Mouse (Mus musculus): ENCODE results near the gene Stxbp4. TPM values are rescaled to one million over a fixed set of nuclear protein-coding genes. Genes with fewer than 3 reads are reported as not detected.

The Stxbp4 gene
- polyA plus RNA-seq, 2 experiments from 2014 or later: 4.5 to 5.3 TPM

DNA sequence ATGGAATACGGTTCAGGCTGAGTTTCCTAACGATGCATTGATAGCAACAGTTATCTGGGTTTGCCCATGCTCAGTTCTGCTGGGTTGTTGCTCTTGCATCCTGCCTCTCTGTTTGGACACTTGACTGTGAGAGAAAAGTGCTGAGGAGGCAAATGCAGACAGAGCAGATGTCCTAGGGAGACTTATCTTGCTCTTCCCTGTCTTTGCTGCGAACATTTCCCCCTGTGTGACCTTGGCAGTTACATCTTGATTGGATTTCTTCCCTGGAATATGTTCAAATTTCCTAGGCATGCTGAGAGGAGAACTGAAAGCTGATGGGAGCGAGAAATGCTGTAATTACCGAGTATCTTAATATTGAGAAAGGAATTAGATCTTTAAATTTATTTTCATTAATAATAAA is 186.4 kb downstream of the Stxbp4 start:
- ATAC-seq: no peak

DNA sequence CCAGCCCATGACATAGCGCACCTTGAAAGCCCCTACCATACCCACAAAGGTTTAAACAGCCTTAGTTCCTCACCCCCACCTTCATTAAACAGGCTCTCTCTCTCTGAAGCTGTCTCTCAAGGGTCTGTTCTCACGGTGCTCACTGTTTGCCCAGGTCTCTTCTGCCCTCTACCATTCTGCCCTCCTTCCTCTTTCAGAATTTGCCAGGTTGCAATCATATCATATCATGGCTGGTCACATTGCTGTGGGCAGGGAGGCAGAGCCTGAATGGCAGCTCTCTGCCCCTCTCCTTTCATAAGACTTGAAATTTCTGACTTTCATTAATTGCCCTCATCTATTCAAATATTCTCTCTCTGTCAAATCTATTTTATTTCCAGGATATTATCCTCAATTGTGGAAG is 195.4 kb downstream of the Stxbp4 start:
- ATAC-seq: no peak

DNA sequence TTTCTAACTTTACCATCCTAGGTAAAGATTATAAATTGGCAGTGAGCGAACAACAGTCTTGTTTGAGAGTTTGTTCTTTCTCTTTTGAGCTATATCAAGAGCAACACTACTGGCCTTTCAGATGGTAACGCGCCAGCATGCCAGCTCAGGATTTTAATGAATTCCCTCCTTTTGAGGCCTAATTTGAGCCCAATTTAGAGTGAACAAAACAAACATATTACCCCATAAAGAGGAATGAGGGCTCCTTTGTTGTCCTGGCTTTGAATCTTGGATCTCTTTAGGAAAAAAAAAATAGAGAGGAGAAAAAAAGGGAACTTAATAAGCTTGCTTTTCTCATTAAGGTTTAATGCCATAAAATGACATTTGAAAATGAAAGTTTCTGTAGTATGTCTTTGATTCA is 197.0 kb downstream of the Stxbp4 start:
- no peak for ATAC-seq

DNA sequence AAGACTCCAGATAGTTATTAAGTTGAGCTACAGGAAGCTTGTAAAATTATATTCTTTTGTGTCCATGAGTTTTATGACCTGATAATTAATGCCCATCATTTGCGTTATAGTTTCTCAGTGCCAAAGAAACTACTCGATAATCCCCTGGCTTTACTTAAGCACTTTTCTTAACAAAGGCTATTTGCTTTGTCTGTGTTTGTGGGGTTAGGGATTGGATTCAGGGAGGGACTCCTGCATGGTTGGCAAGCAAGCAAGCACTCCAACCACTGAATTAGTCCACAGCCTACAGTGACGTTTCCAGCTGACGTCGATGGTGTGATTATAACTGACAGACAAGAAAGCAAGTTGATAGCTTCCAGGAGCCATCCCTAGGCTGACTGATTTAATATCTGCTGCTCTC is 199.1 kb downstream of the Stxbp4 start:
- no peak for ATAC-seq

Other genes starting within 250 kb of the Stxbp4 start
- 1 to 10 TPM; 1.4 to 2.5 TPM for gene Hlf, start 247.2 kb downstream of the Stxbp4 start, polyA plus RNA-seq (2017; shearing (Covaris generic))
- 10 to 100 TPM; 23.5 to 30.2 TPM for gene Cox11, start 89 bp upstream of the Stxbp4 start, polyA plus RNA-seq (2017; shearing (Covaris generic))
- gene Tom1l1, start 50.3 kb upstream of the Stxbp4 start, polyA plus RNA-seq (2017; shearing (Covaris generic)): 1 to 10 TPM; 1.7 to 2.1 TPM